Mouse (Mus musculus): ENCODE results near the gene Abr.

The Abr gene

DNA sequence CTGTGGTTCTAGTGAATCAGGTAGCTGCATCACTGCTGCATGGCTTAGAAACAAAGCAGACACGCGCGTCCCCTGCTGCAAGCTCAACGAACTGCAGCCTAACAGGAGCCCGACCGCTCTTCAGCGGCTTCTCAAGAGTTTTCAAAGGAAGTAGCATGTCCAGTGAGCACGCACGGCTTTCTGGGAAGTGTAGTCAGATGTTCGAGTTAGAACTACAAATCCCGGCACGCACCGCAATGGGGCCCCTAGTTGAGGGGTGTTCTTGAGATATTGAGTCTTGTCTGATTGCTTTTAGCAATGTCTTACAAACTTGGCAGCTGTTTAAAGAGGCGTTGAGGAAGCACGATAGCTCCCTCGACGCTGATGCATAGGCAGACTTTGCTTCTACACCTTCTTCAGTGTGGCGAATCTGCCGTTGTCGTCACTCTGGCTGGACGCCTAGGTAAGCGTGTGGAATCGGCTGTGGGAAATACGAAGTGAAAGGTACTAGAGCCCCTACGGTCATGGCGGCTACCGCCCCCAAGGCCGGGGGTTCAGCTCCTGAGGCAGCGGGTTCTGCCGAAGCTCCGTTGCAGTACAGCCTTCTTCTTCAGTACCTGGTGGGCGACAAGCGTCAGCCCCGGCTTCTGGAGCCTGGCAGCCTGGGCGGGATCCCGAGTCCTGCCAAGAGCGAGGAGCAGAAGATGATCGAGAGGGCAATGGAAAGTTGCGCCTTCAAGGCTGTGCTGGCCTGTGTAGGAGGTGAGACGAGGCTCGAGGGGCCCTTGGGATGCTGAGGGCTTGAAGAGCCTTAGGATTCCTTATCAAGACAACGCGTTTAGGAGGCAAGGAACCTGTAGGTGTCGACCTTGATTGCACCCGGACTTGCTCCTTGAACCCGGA, 215.2 kb downstream of the Abr start, which contains the start of gene Timm22:
Gene Timm22, plus strand, starts transcription at position 251 of the 882 bp plus-strand sequence.
- DNase-seq (ENCODE audit: low spot score) = peak; percentile 82

- DNase-seq (ENCODE audit: low spot score) = no peak
These were observed 216.4 kb downstream of the Abr start for GRCm38 (mm10) chr11:76405626-76406264.

DNA sequence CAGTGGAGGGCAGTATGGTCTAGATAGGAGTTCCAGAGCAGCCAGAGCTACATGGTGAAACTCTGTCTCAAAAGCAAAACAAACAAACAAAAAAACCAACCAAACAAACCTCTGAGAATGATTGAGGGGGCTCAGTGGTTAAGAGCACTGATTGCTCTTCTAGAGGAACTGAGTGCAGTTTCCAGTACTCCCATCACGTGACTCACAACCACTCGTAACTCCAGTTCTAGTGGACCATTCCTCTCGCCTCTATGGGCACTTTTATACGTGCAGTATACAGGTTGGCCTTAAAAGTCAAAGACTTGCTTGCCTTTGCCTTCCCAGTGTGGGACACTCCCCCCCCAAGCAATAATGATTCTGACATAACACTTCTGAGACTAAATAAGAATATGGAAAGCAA, 217.0 kb downstream of the Abr start:
- no peak for DNase-seq (ENCODE audit: low spot score)

- DNase-seq (ENCODE audit: low spot score) = no peak
These were observed 220.7 kb downstream of the Abr start for GRCm38 (mm10) chr11:76401398-76401797.

GRCm38 (mm10) chr11:76399587-76400330, 222.4 kb downstream of the Abr start:
- no peak for DNase-seq (ENCODE audit: low spot score)

DNA sequence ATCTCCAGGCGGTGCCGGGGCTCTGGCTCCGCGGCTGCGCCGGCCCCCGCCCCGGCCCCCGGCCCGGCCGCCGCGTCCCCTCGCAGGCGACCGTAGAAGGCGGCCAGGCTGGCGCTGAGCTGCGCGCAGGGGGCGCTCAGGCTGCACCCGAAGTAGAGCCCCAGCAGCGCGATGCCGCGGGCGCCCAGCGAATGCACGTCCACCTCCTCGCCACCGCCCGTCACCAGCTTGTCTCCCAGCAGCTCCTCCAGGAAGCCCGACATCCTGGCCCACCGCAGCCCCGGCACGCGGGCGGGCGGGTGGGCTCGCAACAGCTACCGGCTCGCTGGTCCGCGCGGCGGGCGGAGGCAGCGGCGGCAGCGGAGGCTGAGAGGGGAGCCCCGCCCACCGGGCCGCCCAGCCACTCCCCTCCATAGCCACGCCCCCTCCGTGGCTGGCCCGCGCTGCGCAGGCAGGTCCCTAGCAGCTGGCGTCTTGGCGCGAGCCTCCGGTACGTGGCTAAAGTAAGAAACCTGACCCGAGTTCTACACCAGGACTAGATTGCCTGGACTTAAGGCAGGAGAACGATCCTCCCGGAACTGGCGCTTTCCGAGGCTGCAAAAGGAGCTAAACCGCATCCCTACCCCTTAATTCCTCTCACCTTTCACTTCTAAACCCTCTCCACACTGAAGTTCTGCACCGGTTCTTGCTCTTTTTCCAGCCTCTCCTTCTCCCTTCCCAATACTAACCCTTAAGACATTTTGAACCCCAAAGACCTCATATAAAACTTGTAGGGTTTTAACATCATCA, 223.1 kb downstream of the Abr start, which contains the start of gene Nxn:
Gene Nxn, minus strand, starts transcription at position 343 of the 789 bp plus-strand sequence.
- peak; percentile 85 for DNase-seq (ENCODE audit: low spot score)

- DNase-seq (ENCODE audit: low spot score) = no peak
These were observed 223.8 kb downstream of the Abr start for GRCm38 (mm10) chr11:76398312-76398797.

GRCm38 (mm10) chr11:76397650-76398311, 224.3 kb downstream of the Abr start:
- no peak for DNase-seq (ENCODE audit: low spot score)

GRCm38 (mm10) chr11:76392996-76393395, 229.1 kb downstream of the Abr start:
- DNase-seq (ENCODE audit: low spot score) = no peak

DNA sequence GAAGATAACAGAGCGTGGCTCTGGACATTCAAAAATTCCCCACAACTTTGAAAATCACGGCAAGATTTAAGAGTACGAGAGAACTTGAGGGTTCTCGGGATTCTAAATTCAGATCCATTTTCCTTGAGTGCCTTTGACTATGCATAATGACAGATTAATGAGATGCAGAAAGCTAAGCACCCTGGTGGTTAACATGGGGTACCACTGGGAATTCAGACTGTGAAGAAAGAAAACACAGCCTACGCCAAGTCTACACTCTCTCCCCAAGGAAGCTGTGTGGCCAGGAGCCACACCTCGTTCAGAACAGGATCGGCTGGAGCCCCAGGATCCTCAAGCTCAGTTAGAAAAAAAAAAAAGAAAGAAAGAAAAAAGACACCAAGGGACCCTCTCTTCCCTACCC, 229.6 kb downstream of the Abr start:
- no peak for DNase-seq (ENCODE audit: low spot score)

GRCm38 (mm10) chr11:76388711-76389110, 233.4 kb downstream of the Abr start:
- no peak for DNase-seq (ENCODE audit: low spot score)

- no peak for DNase-seq (ENCODE audit: low spot score)
These were observed 235.0 kb downstream of the Abr start for GRCm38 (mm10) chr11:76387097-76387496.

- DNase-seq (ENCODE audit: low spot score) = no peak
These were observed 236.4 kb downstream of the Abr start for GRCm38 (mm10) chr11:76385746-76386145.

DNA sequence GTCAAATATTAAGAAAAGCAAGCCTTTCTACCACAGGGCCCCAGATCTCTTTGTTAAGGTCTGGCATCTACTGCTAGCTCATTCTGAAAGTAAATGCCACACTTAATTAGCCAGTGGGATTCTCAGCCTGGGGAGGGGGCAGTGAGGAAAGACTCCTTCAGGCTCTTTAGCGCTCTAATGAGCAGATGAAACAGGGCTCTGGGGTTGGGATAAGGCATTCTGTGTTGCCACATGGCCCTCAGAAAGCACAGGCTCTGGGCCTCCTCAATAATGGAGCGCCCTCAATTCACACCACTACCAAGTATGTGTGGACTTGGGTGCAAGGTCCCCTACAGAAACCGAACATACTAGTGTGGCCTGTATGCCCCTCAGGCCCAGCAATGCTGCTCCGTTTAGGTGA, 237.1 kb downstream of the Abr start:
- DNase-seq (ENCODE audit: low spot score) = no peak

GRCm38 (mm10) chr11:76384307-76384706, 237.8 kb downstream of the Abr start:
- no peak for DNase-seq (ENCODE audit: low spot score)

DNA sequence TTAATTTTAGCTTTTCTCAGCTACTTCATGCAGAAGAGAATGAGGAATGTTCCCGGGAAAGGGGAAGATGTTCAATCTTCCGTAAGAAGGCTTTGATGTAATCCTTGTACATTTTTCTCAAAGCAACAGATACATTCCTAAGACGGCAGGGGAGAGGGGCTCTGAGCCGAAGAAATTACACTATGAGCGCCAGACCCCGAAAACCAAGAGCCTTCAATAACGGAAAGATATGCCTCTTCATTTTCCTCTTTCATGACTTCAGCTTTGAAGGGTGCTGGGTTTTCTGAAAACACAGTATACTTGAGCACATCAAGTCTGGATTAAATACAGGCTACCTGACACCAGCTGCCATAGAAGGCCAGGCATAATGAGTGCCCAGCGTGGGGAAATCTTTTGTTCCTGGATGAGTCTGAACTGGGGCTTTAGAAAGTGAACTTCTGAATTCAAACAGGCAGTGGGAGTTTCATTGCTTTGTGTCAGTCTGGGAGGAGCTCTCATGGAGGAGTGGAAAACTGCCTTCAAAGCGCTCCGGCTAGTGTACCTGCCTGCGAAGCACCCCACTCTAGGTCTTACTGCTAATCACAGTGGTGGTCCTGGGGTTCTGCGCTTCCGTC, 239.3 kb downstream of the Abr start:
- no peak for DNase-seq (ENCODE audit: low spot score)

- DNase-seq (ENCODE audit: low spot score) = no peak
These were observed 240.8 kb downstream of the Abr start for GRCm38 (mm10) chr11:76381201-76381885.

DNA sequence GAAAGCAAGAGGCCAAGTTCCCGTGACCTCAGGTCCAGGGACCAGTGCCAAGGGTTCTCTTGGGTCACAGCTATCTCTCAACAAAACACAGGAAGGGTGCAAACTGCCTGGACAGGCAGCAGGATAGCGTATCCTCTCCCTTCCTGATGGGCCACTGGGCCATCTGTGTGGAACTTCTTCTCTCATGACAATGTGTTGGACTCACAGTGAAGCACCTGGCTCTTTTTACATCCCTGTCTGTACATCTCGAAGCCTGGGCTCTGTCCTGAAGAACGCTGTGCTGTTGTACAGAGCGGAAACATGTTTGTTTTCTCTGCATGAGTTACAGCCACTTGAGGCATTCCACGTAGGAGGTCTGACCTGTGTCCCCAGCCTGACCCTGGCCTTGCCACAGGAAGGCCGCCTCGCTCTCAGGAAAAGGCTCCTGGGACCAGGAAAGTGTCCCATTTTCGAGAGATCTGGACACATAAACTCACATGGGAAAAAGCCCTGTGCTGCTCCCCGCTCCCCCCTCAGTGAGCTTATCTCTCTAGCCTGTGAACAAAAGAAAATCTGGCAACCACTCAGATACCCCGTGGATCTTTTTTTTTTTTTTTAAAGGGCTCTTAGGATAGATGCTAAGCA, 242.1 kb downstream of the Abr start:
- DNase-seq (ENCODE audit: low spot score) = no peak

DNA sequence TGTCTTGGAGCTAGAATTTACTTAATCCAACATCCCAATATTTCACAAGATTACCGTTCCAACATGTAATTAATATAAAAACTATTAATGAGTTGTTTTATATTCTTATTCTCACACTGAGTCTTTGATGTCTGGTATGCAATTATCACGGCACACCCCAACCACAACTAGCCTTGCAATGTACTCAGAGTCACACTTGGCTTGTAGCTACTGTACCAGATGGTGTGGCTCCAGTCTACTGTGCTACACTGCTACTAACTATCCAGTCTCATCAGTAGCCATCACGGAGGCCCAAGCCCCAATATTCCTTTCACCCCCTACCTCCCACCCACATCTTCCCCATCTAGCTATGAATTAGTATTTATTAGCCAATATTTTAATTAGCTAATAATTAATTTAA, 245.7 kb downstream of the Abr start:
- DNase-seq (ENCODE audit: low spot score) = no peak

Data from ovary, postnatal 10 days (tissue).